Mouse (Mus musculus): ENCODE data around the gene Smurf1.

Gene Smurf1

GRCm38 (mm10) chr5:144831840-144832469 is 133.7 kb downstream of the Smurf1 start:
- TF ChIP-seq GATA4 (IDR thresholded peaks at IDR 0.05; ENCODE audit: insufficient replicate concordance, low read length): no peak

- TF ChIP-seq GATA4 (IDR thresholded peaks at IDR 0.05; ENCODE audit: insufficient replicate concordance, low read length): no peak
These were observed 136.0 kb downstream of the Smurf1 start for GRCm38 (mm10) chr5:144829631-144830030.

GRCm38 (mm10) chr5:144828365-144829102 is 137.1 kb downstream of the Smurf1 start:
- TF ChIP-seq GATA4 (IDR thresholded peaks at IDR 0.05; ENCODE audit: insufficient replicate concordance, low read length): no peak

Measured in liver, adult (tissue).